Mouse (Mus musculus) heart, postnatal 36 days (tissue): ENCODE data around the gene Cdkal1. TPM values are rescaled to one million over a fixed set of nuclear protein-coding genes. Genes with fewer than 3 reads are reported as not detected.

Experiments
- DNase-seq, 2 experiments: peaks; one replicate each; pipeline ENCODE4 v3.0.0; 2021 to 2022
- intact Hi-C: fragments of 180-260 bp; cut with DNase I; formaldehyde crosslinking; loops from one replicate; pipeline ENCODE4 v1.15.1; 2025
- total RNA-seq, 2 experiments: library from RNA; stranded (reverse); gene quantifications; 2 replicates each; pipeline ENCODE4 v1.2.3; 2021

Cdkal1 gene
- total RNA-seq, 2 experiments from 2014 or later, result 30.8 to 32.3 TPM

DNA sequence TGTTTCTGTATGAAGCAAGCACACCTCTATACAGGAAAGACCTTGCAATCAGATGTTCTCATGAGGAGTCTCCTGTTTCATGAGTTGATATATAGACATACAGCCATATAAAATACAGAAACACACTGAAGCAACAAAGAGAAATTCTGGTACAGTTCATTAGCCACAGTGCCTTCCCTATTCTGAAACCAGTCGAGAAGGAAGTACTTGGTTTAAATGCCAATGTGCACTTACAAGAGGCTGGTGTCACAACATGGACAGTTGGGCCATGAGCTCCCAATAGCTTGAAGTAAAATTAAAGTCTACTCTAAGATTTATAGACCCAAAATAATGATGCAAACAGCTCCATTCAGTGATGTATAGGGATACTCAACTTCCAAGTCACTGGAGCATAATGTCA lies 132.3 kb downstream of the Cdkal1 start:
- intact Hi-C loops, result no loop called here
- no peak for DNase-seq

DNA sequence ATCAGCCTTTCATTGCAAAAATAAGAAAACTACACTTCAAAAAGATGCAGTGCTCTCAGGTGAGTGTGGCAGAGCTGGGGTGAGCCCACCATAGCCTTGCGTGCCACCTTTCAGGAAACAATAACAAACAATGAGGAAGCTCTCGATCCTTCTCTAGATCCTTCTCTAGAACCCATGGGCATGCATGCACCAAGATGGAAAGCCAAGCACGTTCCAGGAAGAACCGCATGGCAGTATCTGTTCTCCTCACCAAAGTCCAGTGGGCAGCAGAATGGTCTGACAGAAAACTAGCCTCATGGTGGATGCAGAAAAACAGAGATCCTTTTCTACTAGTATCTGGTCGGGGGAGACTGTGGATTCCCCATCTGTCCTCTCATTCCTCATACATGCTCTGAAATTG lies 134.3 kb downstream of the Cdkal1 start:
- no peak for DNase-seq
- intact Hi-C loops, result no loop called here

DNA sequence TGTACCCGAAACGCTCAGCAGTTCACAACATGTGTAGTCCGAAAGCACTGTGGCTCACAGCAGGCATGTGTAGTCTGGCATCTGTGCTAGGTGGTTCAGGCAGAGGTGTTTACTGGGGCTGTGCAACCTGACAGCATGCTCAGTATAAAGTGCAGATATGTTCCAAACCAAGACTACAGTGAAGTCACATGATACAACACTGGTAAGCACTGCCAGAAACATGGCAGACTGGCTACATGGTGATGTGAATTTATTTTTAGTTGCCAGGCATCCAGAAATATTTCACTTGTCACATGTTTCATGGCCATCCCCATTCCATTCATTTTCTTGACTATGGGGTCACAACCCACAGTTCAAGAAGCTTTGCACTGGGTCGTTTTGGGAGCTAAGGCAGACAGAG lies 138.9 kb downstream of the Cdkal1 start:
- peak in 1 of 2 experiments; percentile 15 for DNase-seq
- intact Hi-C loops, result no loop called here

DNA sequence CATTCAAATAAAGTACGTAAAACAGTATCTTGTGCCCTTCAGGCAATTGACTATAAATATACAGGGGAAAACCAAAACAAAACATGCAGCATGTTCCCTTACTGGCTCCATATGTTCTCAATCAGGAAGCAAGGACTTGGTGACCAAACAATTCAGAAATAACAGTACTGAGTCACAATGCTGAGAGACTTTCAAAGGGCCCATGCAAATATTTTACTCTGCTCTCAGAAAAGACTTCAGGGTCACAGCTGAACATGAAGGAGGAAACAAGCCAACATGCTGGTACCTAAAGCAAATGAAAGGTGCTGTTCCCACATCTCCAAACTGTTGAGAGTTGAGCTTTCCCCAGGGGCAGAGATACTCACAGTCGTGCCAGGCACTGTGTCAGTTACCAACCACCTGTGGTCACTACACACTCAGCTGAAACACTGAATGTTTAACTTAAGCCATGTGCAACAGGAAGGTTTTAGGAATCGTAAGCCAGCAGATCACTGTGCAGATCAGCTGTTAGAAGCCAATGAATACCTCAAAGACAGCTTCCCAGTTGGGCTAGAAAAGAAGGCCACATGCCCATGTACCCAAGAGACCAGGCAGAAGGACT lies 140.1 kb downstream of the Cdkal1 start:
- intact Hi-C loops, result no loop called here
- no peak for DNase-seq

DNA sequence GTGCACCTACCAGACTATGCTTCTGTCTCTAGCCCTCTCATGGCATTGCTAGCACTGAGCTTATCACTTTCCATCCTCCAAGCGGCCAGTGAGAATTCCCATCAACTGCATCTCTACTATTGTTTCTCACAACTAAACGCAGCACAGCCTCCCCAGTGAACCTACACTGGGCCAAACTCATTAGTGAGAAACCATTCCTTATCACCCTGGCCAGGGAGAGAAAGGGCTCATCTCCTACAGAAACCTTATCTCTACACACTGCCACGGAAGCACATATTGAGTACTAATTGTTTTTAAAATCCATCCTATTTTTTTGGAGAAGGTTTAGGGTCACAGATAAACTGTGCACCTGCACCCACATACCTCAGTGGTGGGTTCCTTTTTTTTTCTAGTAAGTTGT lies 147.9 kb downstream of the Cdkal1 start:
- DNase-seq, result no peak
- intact Hi-C loops, result no loop called here

DNA sequence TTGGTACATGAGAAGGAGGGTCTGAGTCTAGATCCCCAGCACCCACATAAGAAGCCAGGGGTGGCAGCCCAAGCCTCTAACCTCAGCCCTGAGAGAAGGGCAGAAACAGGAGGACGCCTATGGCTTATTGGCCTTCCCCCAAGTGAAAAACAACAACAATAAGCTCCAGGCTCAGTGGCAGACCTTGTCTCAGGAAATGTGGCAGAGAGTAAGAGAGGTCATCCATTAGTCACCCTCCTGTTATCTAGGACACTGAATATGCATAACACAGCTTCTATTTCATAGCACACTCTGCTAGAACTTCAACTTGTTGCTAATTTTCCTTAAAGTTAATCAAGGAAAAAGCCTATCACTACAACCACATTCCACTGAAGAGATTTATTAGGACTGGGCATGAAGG lies 154.1 kb downstream of the Cdkal1 start:
- DNase-seq, result no peak
- intact Hi-C loops, result no loop called here

DNA sequence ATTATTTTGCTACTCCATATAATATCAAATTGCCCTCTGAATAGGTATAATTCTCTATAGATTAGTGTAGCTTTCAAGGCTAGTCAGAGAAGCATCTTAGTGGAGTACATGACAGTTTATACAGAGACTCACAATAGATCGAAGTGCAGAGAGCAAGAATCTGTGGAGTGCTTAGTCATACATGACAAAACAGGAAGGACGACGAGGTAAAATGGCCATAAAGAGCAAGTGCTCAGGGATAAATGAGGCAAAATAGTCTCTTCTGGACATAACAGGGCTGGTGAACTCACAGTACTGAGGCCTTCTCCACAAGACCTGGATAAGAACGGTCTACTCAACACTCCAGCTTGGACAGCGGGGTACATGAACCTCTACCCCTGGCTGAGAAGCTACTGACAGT lies 155.6 kb downstream of the Cdkal1 start:
- no peak for DNase-seq
- intact Hi-C loops, result no loop called here

DNA sequence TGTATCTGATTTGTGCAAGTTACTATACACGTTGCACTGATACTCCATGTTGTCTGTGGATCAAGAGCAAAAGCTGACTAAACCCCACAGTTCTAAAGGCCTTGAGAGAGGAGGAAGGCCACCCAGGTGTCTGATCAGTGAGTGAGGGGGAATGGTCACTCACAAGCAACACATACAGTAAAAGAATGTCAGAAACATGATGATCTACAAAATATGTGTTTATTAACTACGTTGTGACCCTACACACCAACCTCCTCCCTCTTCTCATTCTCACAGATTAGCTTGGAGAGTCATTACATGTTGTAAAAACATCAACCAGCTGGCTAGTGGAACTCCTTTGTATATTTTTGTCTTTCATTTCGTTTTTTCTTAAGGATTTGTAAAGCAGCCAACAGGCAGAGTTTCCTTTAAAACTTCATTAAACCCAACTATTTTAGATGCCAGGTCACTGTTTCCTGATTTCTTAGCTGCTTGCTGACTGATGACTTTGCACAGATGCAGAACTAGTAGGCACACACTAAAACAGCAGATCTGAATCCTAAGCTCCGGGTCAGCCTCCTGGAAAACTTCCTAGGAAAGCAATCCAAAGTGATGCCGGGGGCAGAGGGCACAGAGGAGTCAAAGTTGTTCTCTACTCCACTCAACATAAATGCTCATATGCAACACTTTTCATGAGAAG lies 157.0 kb downstream of the Cdkal1 start:
- DNase-seq, result no peak
- intact Hi-C loops, result no loop called here

DNA sequence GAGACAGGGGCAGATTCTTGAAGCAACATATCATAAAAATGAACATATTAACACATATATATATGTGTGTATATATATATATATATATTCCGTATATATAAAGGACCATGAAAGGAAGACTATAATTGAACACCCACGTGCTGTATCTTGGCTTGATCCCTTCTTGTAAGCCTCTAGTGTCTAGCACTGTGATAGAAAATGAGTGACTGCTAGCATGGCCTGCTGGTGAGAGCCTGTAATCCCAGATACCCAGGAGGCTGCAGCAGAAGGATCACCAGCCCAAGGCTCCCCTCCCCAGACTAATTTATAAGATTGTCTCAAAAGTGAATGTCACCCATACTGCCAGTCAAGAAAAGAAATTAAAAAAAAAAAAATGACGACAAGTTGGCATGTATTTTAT lies 158.2 kb downstream of the Cdkal1 start:
- intact Hi-C loops, result no loop called here
- DNase-seq, result no peak

DNA sequence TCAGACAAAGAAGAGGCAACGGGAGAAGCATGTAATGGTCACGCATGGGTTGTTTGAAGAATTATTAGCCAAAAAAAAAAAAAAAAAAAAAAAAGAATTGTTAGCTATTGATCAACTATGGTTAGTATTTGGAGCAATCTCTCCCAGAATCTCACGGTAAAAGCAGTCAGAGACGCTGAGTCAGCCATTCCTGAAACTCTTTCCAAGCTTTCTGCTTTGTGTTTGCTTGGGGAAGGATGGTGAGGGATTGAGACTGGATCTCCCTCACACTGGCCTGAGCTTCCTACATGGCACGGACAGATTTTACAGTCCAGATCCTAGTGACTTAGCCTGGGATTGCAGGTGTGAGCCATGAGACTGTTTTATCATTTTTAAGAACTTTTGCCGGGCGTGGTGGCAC lies 164.7 kb downstream of the Cdkal1 start:
- DNase-seq, result no peak
- intact Hi-C loops, result no loop called here

DNA sequence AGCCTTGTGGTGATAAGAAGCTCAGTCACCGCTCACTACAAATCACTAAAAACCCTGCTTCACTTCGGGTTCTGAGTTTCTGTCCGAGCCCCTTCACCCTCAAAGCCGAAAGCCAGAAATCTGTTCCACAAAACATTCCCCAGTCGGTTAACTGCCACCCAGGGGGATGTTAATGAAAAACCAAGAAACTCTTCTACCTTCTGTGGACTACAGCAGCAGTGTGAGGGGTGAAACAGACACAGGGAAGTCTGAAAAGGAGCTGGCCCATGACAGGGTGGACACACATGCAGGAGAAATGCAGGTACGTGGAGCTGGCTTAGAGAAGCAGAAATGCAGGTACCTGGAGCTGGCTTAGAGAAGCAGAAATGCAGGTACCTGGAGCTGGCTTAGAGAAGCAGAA lies 166.6 kb downstream of the Cdkal1 start:
- DNase-seq, result no peak
- intact Hi-C loops, result no loop called here

DNA sequence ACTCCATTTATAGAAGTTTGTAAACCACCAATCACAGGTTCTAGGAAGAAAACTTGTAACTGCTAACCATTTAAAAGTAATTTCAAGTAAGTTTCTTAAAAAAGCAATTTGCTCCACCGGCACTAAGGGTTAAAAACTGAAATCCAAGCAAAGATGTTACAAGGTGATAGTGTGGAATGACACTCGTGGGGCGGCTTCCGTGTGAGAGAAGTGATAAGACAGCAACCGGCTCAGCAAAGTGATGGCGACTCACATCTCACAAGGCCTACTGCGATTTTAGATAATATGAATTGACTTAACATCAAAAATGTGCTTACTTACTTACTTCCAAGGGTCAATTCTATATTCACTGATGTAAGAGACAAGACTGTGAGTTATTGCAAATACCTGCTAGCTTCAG lies 167.6 kb downstream of the Cdkal1 start:
- no peak for DNase-seq
- intact Hi-C loops, result no loop called here

DNA sequence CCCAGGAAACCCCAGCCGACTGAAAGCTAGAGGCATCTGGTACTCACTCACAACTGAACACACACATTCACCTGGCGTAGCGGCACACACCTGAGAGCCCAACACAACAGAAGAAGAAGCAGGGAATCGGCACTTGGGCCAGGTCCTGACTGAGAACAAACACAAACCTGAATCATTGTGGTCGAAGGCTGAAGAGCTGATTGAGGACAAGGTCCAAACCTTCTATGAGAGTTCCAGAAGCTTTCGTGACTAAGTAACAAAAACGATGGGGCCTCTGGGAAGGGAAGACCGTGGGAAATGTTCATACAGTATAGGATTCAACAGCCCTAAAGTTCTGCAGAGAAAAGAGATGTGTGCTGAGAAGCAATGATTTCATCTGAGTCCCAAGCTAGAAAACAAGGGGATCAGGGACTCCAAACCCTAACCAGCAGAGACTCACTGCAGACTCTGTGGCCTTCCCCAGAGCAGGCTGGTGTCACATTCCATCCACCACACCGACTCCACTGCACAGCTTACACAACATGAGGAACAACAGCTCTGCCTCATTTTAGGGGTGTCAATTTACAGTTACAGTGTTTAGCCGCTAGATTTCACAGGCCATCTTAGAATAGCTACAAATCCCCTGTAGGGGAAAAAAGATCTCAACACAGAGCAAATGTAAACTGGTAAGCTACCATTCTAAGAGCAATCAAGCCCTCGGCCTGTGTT lies 175.8 kb downstream of the Cdkal1 start:
- DNase-seq, result no peak

DNA sequence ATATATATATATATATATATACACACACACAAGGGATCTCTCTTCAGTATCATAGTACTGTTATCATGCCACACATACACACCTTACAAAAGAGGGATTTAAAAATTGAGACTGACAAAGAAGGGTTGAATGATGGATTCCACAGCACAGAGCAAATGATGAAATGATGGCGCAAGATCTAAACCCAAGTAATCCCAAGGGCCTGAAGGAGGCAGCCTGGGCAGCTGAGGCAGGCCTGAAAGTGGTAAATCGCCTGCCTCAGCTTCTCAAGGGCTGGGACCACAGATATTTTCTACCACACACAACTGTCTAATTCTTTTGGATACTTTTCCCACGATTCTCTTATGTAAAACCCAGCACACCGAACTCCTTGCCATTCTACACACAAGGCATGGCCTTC lies 177.9 kb downstream of the Cdkal1 start:
- no peak for DNase-seq
- intact Hi-C loops, result no loop called here

More for the DNA sequence above, 175.8 kb downstream of the Cdkal1 start:
- intact Hi-C loops, result no loop called here

DNA sequence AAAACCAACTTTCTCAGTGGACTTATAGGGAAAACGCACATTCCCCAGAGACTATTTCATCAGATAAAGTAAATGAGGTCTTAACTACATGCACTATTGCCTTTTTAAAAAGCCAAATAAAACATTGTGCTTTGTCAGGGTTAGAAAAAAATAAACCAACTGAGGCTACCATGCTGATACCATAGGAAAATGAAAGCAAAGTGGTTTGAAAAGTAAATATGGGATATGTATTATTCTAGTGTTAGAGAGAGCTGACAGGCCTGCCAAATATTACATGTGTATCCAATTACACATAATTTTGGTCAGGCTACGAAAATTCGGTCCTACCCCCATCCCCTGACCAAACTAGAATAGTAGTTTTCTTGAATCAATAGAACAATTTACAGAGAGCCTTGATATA lies 184.8 kb downstream of the Cdkal1 start:
- intact Hi-C loops, result no loop called here
- no peak for DNase-seq

DNA sequence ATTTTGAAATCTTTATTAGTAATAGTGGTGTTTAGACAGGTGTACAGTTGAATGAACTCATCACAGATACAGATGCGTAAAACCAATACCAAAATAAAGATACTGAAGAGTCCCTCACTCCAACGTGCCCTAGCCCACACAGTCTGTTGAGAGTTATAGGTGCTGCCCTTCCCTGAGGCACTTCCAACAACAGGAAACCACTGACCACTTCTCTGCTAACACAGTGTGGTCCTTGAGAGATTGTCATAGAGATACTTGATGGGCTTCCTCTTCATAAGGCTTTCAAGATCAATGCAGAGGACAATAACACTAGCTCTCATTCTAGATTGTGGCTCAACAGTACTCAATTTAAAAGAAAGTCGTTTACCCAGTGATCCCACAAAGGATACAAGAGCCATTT lies 191.6 kb downstream of the Cdkal1 start:
- intact Hi-C loops, result no loop called here
- no peak for DNase-seq

DNA sequence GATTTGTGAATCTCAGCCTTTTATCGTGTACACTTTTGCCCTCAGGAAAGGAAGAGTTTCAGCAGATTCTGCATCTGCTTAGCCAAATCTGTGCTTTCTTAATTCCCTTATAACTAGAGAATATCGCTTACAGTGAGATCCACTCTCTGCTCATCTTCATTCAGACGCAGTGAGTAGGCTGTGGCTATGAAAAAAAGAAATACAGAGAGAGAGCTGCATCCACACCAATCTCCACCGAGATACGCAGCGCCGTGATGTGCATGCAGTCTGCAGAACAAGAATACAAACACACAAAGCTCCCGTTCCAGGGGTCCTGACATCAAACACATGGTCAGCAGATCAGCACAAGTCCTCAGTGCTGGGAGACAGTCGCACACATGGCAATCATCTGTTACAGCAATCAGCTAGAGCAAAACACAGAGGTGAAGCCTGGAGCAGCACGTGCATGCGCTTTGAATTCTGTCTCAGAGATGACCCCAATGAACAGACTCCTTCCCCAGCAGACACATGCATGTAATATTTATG lies 199.6 kb downstream of the Cdkal1 start:
- intact Hi-C loops, result no loop called here

DNA sequence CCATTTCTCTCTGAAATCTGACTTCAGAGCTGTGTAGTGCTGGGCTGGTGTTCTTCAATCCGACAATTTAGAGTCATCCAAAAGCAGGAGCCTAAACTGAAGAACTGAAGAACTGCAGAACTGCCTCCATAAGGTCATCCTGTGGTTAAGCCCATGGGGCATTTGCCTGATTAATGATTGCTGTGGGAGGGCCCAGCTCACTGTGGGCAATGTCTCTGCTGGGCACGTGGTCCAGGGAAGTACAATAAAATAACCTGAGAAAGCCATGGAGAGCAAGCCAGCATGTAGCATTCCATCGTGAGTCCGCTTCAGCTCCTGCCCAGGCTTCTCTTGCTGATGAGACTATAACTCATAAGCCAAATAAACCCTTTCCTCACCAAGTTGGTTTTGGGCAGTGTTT lies 202.1 kb downstream of the Cdkal1 start:
- intact Hi-C loops, result no loop called here
- no peak for DNase-seq

More for the DNA sequence above, 199.6 kb downstream of the Cdkal1 start:
- DNase-seq, result no peak

DNA sequence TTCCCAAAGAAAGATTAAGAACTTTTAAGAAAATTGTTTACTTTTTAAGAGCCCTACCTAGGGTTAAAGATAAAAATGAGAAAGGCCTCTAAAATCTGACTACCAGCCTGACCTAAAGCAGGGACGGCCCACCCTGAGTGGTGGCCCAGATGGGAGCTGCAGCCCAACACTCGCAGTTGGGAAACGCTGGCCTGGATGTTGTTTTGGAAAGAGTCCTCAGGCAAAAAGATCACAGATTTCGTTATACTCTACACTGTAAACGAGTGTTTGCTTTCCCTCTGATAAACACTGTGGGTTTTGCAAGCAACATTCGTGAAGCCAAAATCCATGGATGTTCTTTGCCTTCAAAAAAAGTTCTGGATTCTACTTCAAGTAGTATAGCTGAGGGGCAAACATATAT lies 202.7 kb downstream of the Cdkal1 start:
- intact Hi-C loops, result no loop called here

DNA sequence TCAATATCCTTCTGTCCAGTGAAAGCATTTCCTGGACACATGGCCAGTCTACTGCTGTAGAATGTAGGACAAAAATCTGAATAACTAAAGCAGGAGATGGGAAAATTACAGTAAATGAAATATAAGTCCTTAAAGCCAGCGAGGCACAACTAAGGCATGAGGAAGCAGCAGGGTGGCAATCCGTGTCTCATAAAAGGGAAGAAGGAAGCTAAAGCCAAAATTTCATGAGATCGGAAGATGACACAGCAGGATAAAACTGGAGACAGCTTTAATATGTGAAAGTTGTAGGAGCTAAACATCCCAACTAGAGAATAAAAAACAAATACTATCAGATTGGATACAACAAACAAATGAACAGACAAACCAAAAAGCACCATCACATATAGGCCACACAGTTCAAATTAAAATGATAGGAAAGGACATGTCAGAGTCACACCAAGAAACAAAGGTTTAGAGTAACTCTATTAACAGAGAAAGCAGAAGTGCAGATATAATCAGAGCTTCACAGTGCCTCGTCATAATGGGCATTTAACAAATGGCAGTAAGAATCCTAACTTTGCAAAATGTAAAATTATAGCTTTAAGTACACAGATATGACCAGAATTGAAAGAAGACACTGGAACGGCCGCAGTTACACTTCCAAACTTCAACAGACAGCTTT lies 204.8 kb downstream of the Cdkal1 start:
- no peak for DNase-seq
- intact Hi-C loops, result no loop called here

More for the DNA sequence above, 202.7 kb downstream of the Cdkal1 start:
- peak in 1 of 2 experiments; percentile 27 for DNase-seq

DNA sequence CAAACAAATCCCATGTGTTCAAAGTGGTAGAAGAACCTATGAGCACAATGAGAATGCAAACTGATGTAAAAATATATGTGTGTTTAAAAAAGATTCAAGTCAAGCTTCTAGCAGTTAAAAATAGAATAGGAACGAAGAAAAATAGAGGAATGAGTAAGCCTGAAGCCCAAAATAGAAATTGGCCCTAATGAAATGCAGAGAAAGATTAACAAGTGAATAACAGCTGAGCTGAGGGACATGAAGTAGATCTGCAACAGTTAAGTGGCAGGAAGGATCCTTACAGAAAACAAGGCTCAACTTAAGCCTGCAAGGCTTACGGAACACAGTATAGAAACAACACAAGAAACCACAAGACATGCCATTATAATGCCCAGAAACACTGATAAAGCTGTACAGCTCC lies 205.9 kb downstream of the Cdkal1 start:
- intact Hi-C loops, result no loop called here
- no peak for DNase-seq
